Mouse (Mus musculus): ENCODE results near the gene Akt1s1.

The Akt1s1 gene

GRCm38 (mm10) chr7:44853596-44854355 lies 5.0 kb downstream of the Akt1s1 start:
- DNase-seq = no peak

- peak; percentile 68 for DNase-seq
Measured at GRCm38 (mm10) chr7:44854356-44855031, 5.7 kb downstream of the Akt1s1 start.

- no peak for DNase-seq
Measured at GRCm38 (mm10) chr7:44855036-44855435, 6.2 kb downstream of the Akt1s1 start.

GRCm38 (mm10) chr7:44856265-44856916 lies 7.6 kb downstream of the Akt1s1 start:
- no peak for DNase-seq

- DNase-seq = peak; percentile 86
Measured at GRCm38 (mm10) chr7:44857042-44857552, 8.3 kb downstream of the Akt1s1 start, which contains the start of gene Pnkp. Gene Pnkp (plus strand): TSS chr7:44857139.

- DNase-seq = no peak
Measured at GRCm38 (mm10) chr7:44857905-44858304, 9.1 kb downstream of the Akt1s1 start.

- DNase-seq = no peak
Measured at GRCm38 (mm10) chr7:44859896-44860295, 11.1 kb downstream of the Akt1s1 start.

GRCm38 (mm10) chr7:44860576-44861428 lies 12.0 kb downstream of the Akt1s1 start:
- peak; percentile 83 for DNase-seq

- DNase-seq = no peak
Measured at GRCm38 (mm10) chr7:44861429-44861816, 12.6 kb downstream of the Akt1s1 start.

GRCm38 (mm10) chr7:44862434-44862833 lies 13.6 kb downstream of the Akt1s1 start:
- DNase-seq = no peak

GRCm38 (mm10) chr7:44863210-44863609 lies 14.4 kb downstream of the Akt1s1 start:
- no peak for DNase-seq

GRCm38 (mm10) chr7:44863982-44864494 lies 15.2 kb downstream of the Akt1s1 start:
- DNase-seq = no peak

- DNase-seq = no peak
Measured at GRCm38 (mm10) chr7:44864595-44865542, 16.1 kb downstream of the Akt1s1 start.

GRCm38 (mm10) chr7:44866276-44867009 lies 17.7 kb downstream of the Akt1s1 start:
- DNase-seq = no peak

- no peak for DNase-seq
Measured at GRCm38 (mm10) chr7:44867010-44867702, 18.4 kb downstream of the Akt1s1 start.

- no peak for DNase-seq
Measured at GRCm38 (mm10) chr7:44867802-44868201, 19.0 kb downstream of the Akt1s1 start.

- DNase-seq = no peak
Measured at GRCm38 (mm10) chr7:44868465-44868864, 19.7 kb downstream of the Akt1s1 start.

- peak; percentile 62 for DNase-seq
Measured at GRCm38 (mm10) chr7:44868919-44869696, 20.3 kb downstream of the Akt1s1 start.
